Mouse (Mus musculus) heart, embryonic 15.5 days (tissue): ENCODE results near the gene Tmem80. TPM values are rescaled to one million over a fixed set of nuclear protein-coding genes. Genes with fewer than 3 reads are reported as not detected.

ENCODE experiments used
- polyA plus RNA-seq: library from polyadenylated mRNA; unstranded; fragments of >200 nt; fragmentation: Nextera tagmentation; extraction: Ambion mirVana; gene quantifications from 2 replicates; pipeline ENCODE4 v1.2.1, GENCODE M21; 2015

Tmem80 gene
- polyA plus RNA-seq, 1 experiment from 2014 or later, result 29.3 TPM

Other genes with a start within 250 kb of the Tmem80 start
- 0.97 and 5.9 TPM in 2 replicates for gene Pkp3, start 249.5 kb upstream of the Tmem80 start, polyA plus RNA-seq
- 3.6 and 5.6 TPM in 2 replicates for gene Sigirr, start 227.2 kb upstream of the Tmem80 start, polyA plus RNA-seq
- 0.16 and 0.82 TPM in 2 replicates for gene Ano9, start 209.9 kb upstream of the Tmem80 start, polyA plus RNA-seq
- 51.9 and 56.5 TPM in 2 replicates for gene Ptdss2, start 205.4 kb upstream of the Tmem80 start, polyA plus RNA-seq
- 86.6 and 111 TPM in 2 replicates for gene Rnh1, start 154.9 kb upstream of the Tmem80 start, polyA plus RNA-seq
- gene Hras, start 133.7 kb upstream of the Tmem80 start, polyA plus RNA-seq, result 74.4 and 92.5 TPM in 2 replicates
- 2.7 and 4.0 TPM in 2 replicates for gene Lrrc56, start 133.6 kb upstream of the Tmem80 start, polyA plus RNA-seq
- gene Lmntd2, start 113.7 kb upstream of the Tmem80 start, polyA plus RNA-seq, result 0.23 and 0.58 TPM in 2 replicates
- gene Rassf7, start 111.9 kb upstream of the Tmem80 start, polyA plus RNA-seq, result 11.4 and 18.4 TPM in 2 replicates
- 36.7 and 44.9 TPM in 2 replicates for gene Phrf1, start 99.0 kb upstream of the Tmem80 start, polyA plus RNA-seq
- 3.0 and 6.5 TPM in 2 replicates for gene Irf7, start 61.3 kb upstream of the Tmem80 start, polyA plus RNA-seq
- gene Cdhr5, start 51.0 kb upstream of the Tmem80 start, polyA plus RNA-seq, result 0.05 TPM in 1 of 2 replicates, not detected in the other
- gene Sct, start 48.6 kb upstream of the Tmem80 start, polyA plus RNA-seq, result 1.5 and 1.6 TPM in 2 replicates
- 0.18 and 0.22 TPM in 2 replicates for gene Drd4, start 35.7 kb upstream of the Tmem80 start, polyA plus RNA-seq
- gene Deaf1, start within 50 bp of the Tmem80 start, polyA plus RNA-seq, result 29.4 and 42.1 TPM in 2 replicates
- gene Eps8l2, start 11.1 kb downstream of the Tmem80 start, polyA plus RNA-seq, result 1.1 and 4.7 TPM in 2 replicates
- 225 and 246 TPM in 2 replicates for gene Taldo1, start 64.5 kb downstream of the Tmem80 start, polyA plus RNA-seq
- 25.5 and 31.6 TPM in 2 replicates for gene Gatd1, start 86.4 kb downstream of the Tmem80 start, polyA plus RNA-seq
- 4.5 and 5.2 TPM in 2 replicates for gene Cend1, start 101.8 kb downstream of the Tmem80 start, polyA plus RNA-seq
- gene Slc25a22, start 110.2 kb downstream of the Tmem80 start, polyA plus RNA-seq, result 14.1 and 20.2 TPM in 2 replicates
- 6.7 and 9.6 TPM in 2 replicates for gene Pidd1, start 116.3 kb downstream of the Tmem80 start, polyA plus RNA-seq
- 703 and 884 TPM in 2 replicates for gene Rplp2, start 119.6 kb downstream of the Tmem80 start, polyA plus RNA-seq
- gene Pnpla2, start 127.5 kb downstream of the Tmem80 start, polyA plus RNA-seq, result 56.3 and 57.5 TPM in 2 replicates
- gene Cracr2b, start 133.4 kb downstream of the Tmem80 start, polyA plus RNA-seq, result 24.9 and 26.2 TPM in 2 replicates
- gene Cd151, start 139.7 kb downstream of the Tmem80 start, polyA plus RNA-seq, result 28.7 and 35.2 TPM in 2 replicates
- 59.5 and 63.5 TPM in 2 replicates for gene Polr2l, start 147.4 kb downstream of the Tmem80 start, polyA plus RNA-seq
- 48.9 and 62.8 TPM in 2 replicates for gene Tspan4, start 147.5 kb downstream of the Tmem80 start, polyA plus RNA-seq
- 27.2 and 38.7 TPM in 2 replicates for gene Chid1, start 212.1 kb downstream of the Tmem80 start, polyA plus RNA-seq
- gene Ap2a2, start 234.4 kb downstream of the Tmem80 start, polyA plus RNA-seq, result 43.6 and 59.0 TPM in 2 replicates